Mouse (Mus musculus): ENCODE results near the gene Fnip2. TPM values are rescaled to one million over a fixed set of nuclear protein-coding genes. Genes with fewer than 3 reads are reported as not detected.

The Fnip2 gene
- polyA plus RNA-seq, 1 experiment from 2014 or later, result 9.7 TPM

DNA sequence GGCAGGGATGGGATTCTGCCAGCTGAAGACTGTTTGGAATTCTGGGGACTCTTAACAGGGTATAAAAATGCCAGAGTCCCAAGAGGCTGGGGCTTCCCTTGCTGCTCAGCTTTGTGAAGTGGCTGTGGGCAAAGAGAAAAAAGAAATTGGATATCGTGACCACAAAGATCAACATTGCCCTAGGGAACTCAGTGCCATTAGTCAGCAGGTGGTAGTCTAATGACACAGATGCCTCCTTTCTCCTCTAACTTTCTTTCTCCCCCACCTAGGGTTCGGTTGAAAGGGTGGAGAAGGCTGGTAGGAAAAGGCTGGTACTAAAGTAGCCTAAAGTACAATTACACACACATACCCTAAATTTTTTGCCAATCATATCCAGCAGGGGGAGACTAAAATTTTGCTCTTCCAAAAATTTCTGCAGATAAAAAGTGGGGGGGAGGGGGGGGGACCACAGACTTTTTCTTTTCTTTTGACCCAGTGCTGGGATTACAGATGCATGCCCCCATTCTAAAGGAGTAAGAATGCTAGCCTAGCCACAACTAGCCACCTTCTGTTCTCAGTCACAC lies 66.3 kb downstream of the Fnip2 start:
- 87% methylated on average over 2 of the region's 2 CpGs for WGBS
- Histone ChIP-seq H3K4me2 (no peak overlapping the region), H3K9ac (ENCODE audit: low read depth, low read length) (no peak overlapping the region), H3K4me1 (replicated peaks; ENCODE audit: control insufficient read depth, insufficient read depth, low read length) (no peaks in the 10 kb centered on the region), H3K27ac (ENCODE audit: low read depth, low read length) (no peak overlapping the region), H3K9me3 (ENCODE audit: control insufficient read depth, low read length) (no peaks in the 10 kb centered on the region), H3K36me3 (ENCODE audit: control insufficient read depth, insufficient read depth, low read length) (peaks cover 12% of the 10 kb centered on the region), H3K4me3 (ENCODE audit: low read depth, low read length) (no peak overlapping the region), H3K27me3 (replicated peaks; ENCODE audit: control insufficient read depth, insufficient read depth, low read length) (no peaks in the 10 kb centered on the region)
- no peak for DNase-seq (ENCODE audit: low spot score)
- no peak for ATAC-seq (replicated peaks; ENCODE audit: low FRiP score)

DNA sequence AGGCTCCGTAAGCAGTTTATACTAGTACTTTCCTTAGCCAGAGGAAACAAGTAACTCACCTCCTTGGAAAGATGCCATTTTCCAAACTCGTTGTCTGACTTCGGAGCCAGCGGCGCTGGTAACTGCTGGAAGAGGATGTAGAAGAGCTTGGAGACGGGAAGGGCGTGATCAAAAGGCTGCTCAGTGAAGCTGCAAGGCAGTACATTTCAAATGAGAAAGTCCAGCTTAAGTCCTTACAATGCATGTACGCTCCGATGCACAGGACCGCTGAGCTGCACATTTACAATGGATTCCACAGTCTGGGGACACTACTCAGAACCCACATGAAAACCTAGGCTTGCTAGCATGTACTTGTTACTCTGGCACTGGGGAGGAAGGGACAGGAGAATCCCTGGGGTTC lies 67.3 kb downstream of the Fnip2 start:
- H3K27me3 ChIP-seq (replicated peaks; ENCODE audit: control insufficient read depth, insufficient read depth, low read length), result no peaks in the 10 kb centered on the region
- H3K4me1 ChIP-seq (replicated peaks; ENCODE audit: control insufficient read depth, insufficient read depth, low read length), result no peaks in the 10 kb centered on the region
- H3K9ac ChIP-seq (ENCODE audit: low read depth, low read length), result no peak overlapping the region
- 95% methylated on average over 10 of the region's 10 CpGs for WGBS
- no peak for ATAC-seq (replicated peaks; ENCODE audit: low FRiP score)
- peaks cover 8% of the 10 kb centered on the region for H3K36me3 ChIP-seq (ENCODE audit: control insufficient read depth, insufficient read depth, low read length)
- no peak for DNase-seq (ENCODE audit: low spot score)
- no peak overlapping the region for H3K4me2 ChIP-seq
- H3K9me3 ChIP-seq (ENCODE audit: control insufficient read depth, low read length), result no peaks in the 10 kb centered on the region
- no peak overlapping the region for H3K27ac ChIP-seq (ENCODE audit: low read depth, low read length)
- H3K4me3 ChIP-seq (ENCODE audit: low read depth, low read length), result no peak overlapping the region

DNA sequence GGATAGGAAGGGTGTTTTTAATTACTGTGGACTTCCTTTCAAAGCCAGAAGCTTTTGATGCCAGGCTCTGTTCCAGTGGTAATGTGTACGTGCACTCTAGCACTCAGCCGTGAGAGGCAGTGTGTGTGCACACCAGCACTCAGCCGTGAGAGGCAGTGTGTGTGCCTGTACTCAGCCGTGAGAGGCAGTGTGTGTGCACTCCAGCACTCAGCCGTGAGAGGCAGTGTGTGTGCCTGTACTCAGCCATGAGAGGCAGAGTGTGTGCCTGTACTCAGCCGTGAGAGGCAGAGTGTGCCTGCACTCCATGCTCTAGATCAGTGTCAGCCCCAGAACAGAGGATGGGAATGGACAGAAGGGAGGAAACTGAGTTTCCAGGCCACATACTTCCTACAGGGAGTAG lies 70.9 kb downstream of the Fnip2 start:
- Histone ChIP-seq H3K36me3 (ENCODE audit: control insufficient read depth, insufficient read depth, low read length) (peaks cover 8% of the 10 kb centered on the region), H3K4me2 (no peak overlapping the region), H3K9ac (ENCODE audit: low read depth, low read length) (no peak overlapping the region), H3K27me3 (replicated peaks; ENCODE audit: control insufficient read depth, insufficient read depth, low read length) (no peaks in the 10 kb centered on the region), H3K9me3 (ENCODE audit: control insufficient read depth, low read length) (no peaks in the 10 kb centered on the region), H3K4me3 (ENCODE audit: low read depth, low read length) (no peak overlapping the region), H3K27ac (ENCODE audit: low read depth, low read length) (no peak overlapping the region), H3K4me1 (replicated peaks; ENCODE audit: control insufficient read depth, insufficient read depth, low read length) (no peaks in the 10 kb centered on the region)
- DNase-seq (ENCODE audit: low spot score) (no peak), ATAC-seq (replicated peaks; ENCODE audit: low FRiP score) (no peak)
- WGBS, result 83% methylated on average over 6 of the region's 6 CpGs

DNA sequence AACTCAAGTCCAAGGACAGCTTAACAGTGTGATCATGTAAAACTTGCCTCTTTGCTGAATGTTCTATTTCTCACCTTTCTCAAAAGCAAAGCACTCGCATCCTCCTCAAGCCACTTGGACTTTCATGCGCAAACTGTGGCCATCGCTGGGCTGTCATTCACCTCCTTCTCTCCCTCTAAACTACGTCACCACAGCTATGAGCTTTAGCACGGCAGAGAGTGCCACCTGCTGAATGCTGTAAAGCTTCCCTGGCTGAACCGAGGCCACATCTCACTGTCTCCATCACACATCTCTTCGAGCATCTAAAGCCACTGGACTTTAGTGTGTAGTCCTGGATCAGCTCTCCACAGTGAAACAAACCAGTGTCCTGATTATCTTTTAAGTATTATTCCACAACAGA lies 72.4 kb downstream of the Fnip2 start:
- no peaks in the 10 kb centered on the region for H3K4me1 ChIP-seq (replicated peaks; ENCODE audit: control insufficient read depth, insufficient read depth, low read length)
- H3K27me3 ChIP-seq (replicated peaks; ENCODE audit: control insufficient read depth, insufficient read depth, low read length), result no peaks in the 10 kb centered on the region
- no peak for DNase-seq (ENCODE audit: low spot score)
- no peak overlapping the region for H3K27ac ChIP-seq (ENCODE audit: low read depth, low read length)
- ATAC-seq (replicated peaks; ENCODE audit: low FRiP score), result no peak
- no peaks in the 10 kb centered on the region for H3K9me3 ChIP-seq (ENCODE audit: control insufficient read depth, low read length)
- H3K4me2 ChIP-seq, result no peak overlapping the region
- peaks cover 5% of the 10 kb centered on the region; the same call in 1 of the 2 replicates for H3K36me3 ChIP-seq (ENCODE audit: control insufficient read depth, insufficient read depth, low read length)
- H3K4me3 ChIP-seq (ENCODE audit: low read depth, low read length), result no peak overlapping the region
- 89% methylated on average over 7 of the region's 7 CpGs for WGBS
- H3K9ac ChIP-seq (ENCODE audit: low read depth, low read length), result no peak overlapping the region

DNA sequence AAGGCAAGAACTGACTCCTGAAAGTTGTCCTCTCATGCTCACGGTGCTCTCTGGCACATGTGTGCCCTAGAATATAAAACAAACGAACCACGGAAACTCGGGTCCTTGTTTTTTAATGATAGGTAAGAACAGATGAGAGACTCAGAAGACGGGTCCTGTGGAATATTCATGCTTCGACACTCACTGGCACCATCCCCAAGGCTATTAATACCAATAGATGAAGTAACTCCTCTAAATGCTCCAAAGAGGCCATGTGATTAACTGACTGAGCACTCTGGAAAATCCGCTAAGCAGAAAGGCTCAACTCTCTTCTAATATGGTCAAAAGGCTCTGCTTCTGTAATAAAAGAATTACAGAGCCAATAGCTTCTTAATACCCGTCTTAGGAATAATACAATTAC lies 73.6 kb downstream of the Fnip2 start:
- Histone ChIP-seq H3K27ac (ENCODE audit: low read depth, low read length) (no peak overlapping the region), H3K9ac (ENCODE audit: low read depth, low read length) (no peak overlapping the region), H3K4me3 (ENCODE audit: low read depth, low read length) (no peak overlapping the region), H3K4me2 (no peak overlapping the region), H3K4me1 (replicated peaks; ENCODE audit: control insufficient read depth, insufficient read depth, low read length) (no peaks in the 10 kb centered on the region), H3K27me3 (replicated peaks; ENCODE audit: control insufficient read depth, insufficient read depth, low read length) (no peaks in the 10 kb centered on the region), H3K9me3 (ENCODE audit: control insufficient read depth, low read length) (no peaks in the 10 kb centered on the region), H3K36me3 (ENCODE audit: control insufficient read depth, insufficient read depth, low read length) (0 out of 2 replicates have a peak, but pooled peaks cover 4% of the 10 kb centered on the region)
- DNase-seq (ENCODE audit: low spot score) (no peak), ATAC-seq (replicated peaks; ENCODE audit: low FRiP score) (no peak)
- 92% methylated on average over 8 of the region's 8 CpGs for WGBS

DNA sequence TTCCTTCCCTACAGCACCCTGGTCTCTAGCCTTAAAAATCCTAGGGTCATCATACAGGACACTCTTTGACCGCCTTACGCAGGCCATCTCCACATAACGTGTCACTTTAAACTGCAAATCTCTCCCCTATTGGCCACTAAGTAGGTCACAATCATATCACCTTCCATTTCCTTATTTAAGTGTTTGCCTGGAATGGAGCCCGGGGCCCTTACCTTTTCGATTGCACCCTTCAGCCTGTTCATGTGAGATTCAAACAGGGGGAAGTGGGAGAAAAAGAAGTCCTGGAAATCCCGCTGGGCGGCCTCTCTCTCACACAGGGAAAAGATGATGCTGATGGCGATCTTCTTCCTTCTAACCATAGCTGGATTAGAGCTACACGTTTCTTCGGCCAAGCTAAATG lies 74.5 kb downstream of the Fnip2 start:
- Histone ChIP-seq H3K27ac (ENCODE audit: low read depth, low read length) (no peak overlapping the region), H3K9me3 (ENCODE audit: control insufficient read depth, low read length) (no peaks in the 10 kb centered on the region), H3K36me3 (ENCODE audit: control insufficient read depth, insufficient read depth, low read length) (peaks cover 10% of the 10 kb centered on the region; the same call in 1 of the 2 replicates), H3K4me3 (ENCODE audit: low read depth, low read length) (no peak overlapping the region), H3K9ac (ENCODE audit: low read depth, low read length) (no peak overlapping the region), H3K27me3 (replicated peaks; ENCODE audit: control insufficient read depth, insufficient read depth, low read length) (no peaks in the 10 kb centered on the region), H3K4me1 (replicated peaks; ENCODE audit: control insufficient read depth, insufficient read depth, low read length) (no peaks in the 10 kb centered on the region), H3K4me2 (no peak overlapping the region)
- no peak for ATAC-seq (replicated peaks; ENCODE audit: low FRiP score)
- no peak for DNase-seq (ENCODE audit: low spot score)
- WGBS, result 96% methylated on average over 10 of the region's 10 CpGs

DNA sequence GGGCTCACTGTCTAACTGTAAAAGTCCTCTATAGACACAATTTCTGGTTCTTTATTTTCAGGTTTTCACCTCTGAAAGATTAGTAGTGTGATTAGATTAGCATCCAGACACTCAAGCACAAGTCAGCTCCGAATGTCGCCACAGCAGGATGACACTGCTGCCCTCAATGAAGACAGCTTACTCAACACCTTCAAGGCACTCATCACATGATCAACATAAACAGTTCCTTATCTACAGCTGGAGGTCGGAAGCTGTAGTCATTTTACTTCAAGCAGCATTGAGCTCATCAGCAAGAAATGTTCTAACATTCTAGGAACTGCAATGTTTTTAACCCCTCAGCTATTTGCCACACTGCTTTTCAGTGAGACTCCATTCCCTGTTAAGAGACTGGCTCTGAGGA lies 76.0 kb downstream of the Fnip2 start:
- Histone ChIP-seq H3K4me3 (ENCODE audit: low read depth, low read length) (no peak overlapping the region), H3K9me3 (ENCODE audit: control insufficient read depth, low read length) (no peaks in the 10 kb centered on the region), H3K27me3 (replicated peaks; ENCODE audit: control insufficient read depth, insufficient read depth, low read length) (no peaks in the 10 kb centered on the region), H3K4me1 (replicated peaks; ENCODE audit: control insufficient read depth, insufficient read depth, low read length) (no peaks in the 10 kb centered on the region), H3K9ac (ENCODE audit: low read depth, low read length) (no peak overlapping the region), H3K27ac (ENCODE audit: low read depth, low read length) (no peak overlapping the region), H3K4me2 (no peak overlapping the region), H3K36me3 (ENCODE audit: control insufficient read depth, insufficient read depth, low read length) (peaks cover 13% of the 10 kb centered on the region; the same call in 1 of the 2 replicates)
- DNase-seq (ENCODE audit: low spot score) (no peak), ATAC-seq (replicated peaks; ENCODE audit: low FRiP score) (no peak)
- 71% methylated on average over 3 of the region's 3 CpGs for WGBS

DNA sequence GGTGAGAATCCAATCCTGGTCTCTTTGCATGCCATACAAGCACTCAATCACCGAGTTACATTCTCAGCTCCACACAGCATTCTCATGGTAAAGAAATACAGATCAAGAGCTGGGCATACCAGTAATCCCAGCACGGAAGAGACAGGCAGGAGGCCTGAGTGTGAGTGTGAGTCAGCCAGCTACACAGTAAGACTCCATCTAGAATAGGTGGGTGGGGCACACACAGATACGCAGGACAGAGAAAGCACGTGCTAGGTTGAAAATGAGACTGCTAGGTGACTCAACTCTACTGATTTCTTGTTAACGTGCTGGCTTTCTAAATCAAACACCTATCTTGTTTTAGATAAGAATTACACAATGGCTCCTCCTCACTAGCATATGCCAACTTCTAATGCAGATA lies 77.5 kb downstream of the Fnip2 start:
- Histone ChIP-seq H3K27ac (ENCODE audit: low read depth, low read length) (no peak overlapping the region), H3K9me3 (ENCODE audit: control insufficient read depth, low read length) (no peaks in the 10 kb centered on the region), H3K4me2 (no peak overlapping the region), H3K36me3 (ENCODE audit: control insufficient read depth, insufficient read depth, low read length) (peaks cover 15% of the 10 kb centered on the region; the same call in 1 of the 2 replicates), H3K4me1 (replicated peaks; ENCODE audit: control insufficient read depth, insufficient read depth, low read length) (no peaks in the 10 kb centered on the region), H3K9ac (ENCODE audit: low read depth, low read length) (no peak overlapping the region), H3K4me3 (ENCODE audit: low read depth, low read length) (no peak overlapping the region), H3K27me3 (replicated peaks; ENCODE audit: control insufficient read depth, insufficient read depth, low read length) (no peaks in the 10 kb centered on the region)
- DNase-seq (ENCODE audit: low spot score), result no peak
- WGBS, result 84% methylated on average over 5 of the region's 5 CpGs
- ATAC-seq (replicated peaks; ENCODE audit: low FRiP score), result no peak

DNA sequence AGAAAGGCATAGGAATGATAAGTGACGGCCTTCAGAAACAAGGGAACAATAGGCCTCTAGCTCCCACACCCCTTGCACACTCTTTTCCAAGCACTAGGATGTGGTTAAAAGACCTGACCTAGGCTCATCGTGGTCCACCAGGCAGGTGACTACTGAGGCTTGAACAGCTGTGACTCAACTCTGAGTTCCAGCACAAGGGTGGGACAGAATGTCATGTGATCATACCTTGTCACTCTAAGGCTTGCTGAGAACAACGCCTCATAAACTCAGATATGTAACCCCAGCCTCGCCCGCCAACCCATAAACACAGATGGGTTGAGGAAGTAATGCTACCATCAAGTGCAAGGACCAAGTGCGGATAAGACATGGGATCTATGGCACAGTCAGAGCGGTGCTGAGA lies 79.6 kb downstream of the Fnip2 start:
- Histone ChIP-seq H3K36me3 (ENCODE audit: control insufficient read depth, insufficient read depth, low read length) (peaks cover 16% of the 10 kb centered on the region), H3K4me3 (ENCODE audit: low read depth, low read length) (no peak overlapping the region), H3K27me3 (replicated peaks; ENCODE audit: control insufficient read depth, insufficient read depth, low read length) (no peaks in the 10 kb centered on the region), H3K9me3 (ENCODE audit: control insufficient read depth, low read length) (no peaks in the 10 kb centered on the region), H3K4me2 (no peak overlapping the region), H3K9ac (ENCODE audit: low read depth, low read length) (no peak overlapping the region), H3K4me1 (replicated peaks; ENCODE audit: control insufficient read depth, insufficient read depth, low read length) (no peaks in the 10 kb centered on the region), H3K27ac (ENCODE audit: low read depth, low read length) (no peak overlapping the region)
- no peak for ATAC-seq (replicated peaks; ENCODE audit: low FRiP score)
- WGBS, result 91% methylated on average over 7 of the region's 7 CpGs
- no peak for DNase-seq (ENCODE audit: low spot score)
